Mouse (Mus musculus) right cerebral cortex, postnatal 4 days (tissue): ENCODE results near the gene Cnot4.
"Not testable (repeated sequence)": the region's sequence is repeated elsewhere in the genome, so short reads cannot be mapped to it uniquely, and the experiment has no call there.

Experiments used
- DNase-seq: peaks from one replicate; pipeline ENCODE4 v3.0.0-alpha.2; 2022

Gene Cnot4

GRCm38 (mm10) chr6:35133579-35134488, at the start of gene Cnot4:
Gene Cnot4, minus strand, starts transcription at chr6:35133724.
- DNase-seq = peak; percentile 100

GRCm38 (mm10) chr6:35179299-35179698, 45.8 kb upstream of the Cnot4 start:
- DNase-seq = not testable (repeated sequence)

- no peak for DNase-seq
Observed at GRCm38 (mm10) chr6:35177650-35178272, 44.2 kb upstream of the Cnot4 start.

DNA sequence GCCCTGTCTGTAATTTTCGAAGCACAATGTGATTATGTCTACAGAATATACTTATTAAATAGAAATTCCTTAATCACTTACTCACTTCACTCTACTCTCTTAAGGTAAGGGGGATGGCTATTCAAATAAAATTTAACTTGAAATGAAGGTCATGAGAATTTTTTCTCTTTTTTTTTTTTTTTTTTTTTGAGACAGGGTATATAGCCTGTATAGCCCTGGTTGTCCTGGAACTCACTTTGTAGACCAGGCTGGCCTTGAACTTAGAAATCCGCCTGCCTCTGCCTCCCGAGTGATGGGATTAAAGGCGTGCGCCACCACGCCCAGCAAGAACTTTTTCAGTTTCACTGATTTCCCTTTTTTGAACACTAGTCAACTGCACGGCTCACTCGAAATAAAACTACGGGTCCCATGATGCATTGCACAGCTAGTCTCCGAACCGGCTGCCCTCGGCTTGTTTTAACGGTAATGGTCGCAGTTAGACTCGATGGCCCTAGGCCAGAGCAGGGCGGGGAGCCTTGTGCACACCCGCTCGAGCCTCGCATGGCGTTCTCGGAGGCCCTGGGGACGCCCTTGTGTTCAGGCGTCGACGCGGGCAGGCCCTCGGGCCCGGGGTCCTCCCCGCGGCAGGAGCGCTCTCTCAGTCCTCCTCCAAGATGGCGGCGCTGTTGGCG, 43.6 kb upstream of the Cnot4 start, which contains the start of gene Nup205:
Gene Nup205, plus strand, starts transcription at position 443 of the 671 bp plus-strand sequence.
- peak; percentile 79 for DNase-seq

DNA sequence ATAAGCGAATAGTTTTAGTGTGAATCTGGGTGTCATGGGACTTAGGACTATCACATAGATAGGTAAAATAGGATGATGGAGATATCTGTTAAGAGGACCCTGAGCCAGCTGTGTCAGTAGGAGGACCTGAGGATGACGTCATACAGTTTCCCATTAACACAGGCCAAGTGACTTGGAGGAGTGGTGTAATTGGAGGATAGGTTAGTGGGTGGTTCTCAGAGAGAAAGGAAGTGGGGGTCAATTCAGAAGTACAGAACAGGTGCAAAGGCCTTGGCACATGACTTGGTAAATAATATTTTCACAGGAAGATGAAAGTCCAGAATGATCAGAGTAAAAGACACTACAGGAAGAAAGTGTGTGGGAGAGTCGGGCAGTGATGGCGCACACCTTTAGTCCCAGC, 39.7 kb upstream of the Cnot4 start:
- no peak for DNase-seq

DNA sequence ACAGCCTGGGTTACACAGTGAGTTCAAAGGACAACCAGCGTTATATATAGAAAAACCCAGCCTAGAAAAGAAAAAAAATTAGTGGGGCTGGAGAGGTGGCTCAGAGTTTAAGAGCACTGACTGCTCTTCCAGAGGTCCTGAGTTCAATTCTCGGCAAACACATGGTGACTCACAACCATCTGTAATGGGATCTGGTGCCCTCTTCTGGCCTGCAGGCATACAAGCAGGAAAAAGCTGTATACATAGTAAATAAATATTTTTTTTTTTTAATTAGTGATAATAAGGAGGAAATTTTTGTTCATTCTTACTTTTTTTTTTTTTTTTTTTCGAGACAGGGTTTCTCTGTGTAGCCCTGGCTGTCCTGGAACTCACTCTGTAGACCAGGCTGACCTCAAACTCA, 38.5 kb upstream of the Cnot4 start:
- DNase-seq = not testable (repeated sequence)

GRCm38 (mm10) chr6:35169250-35169649, 35.7 kb upstream of the Cnot4 start:
- no peak for DNase-seq

- no peak for DNase-seq
Observed at GRCm38 (mm10) chr6:35154540-35154939, 21.0 kb upstream of the Cnot4 start.

- no peak for DNase-seq
Observed at GRCm38 (mm10) chr6:35147726-35148422, 14.3 kb upstream of the Cnot4 start.

GRCm38 (mm10) chr6:35145569-35145968, 12.0 kb upstream of the Cnot4 start:
- DNase-seq = no peak

- no peak for DNase-seq
Observed at GRCm38 (mm10) chr6:35140351-35140750, 6.8 kb upstream of the Cnot4 start.

- DNase-seq = no peak
Observed at GRCm38 (mm10) chr6:35134844-35135243, 1.3 kb upstream of the Cnot4 start.

GRCm38 (mm10) chr6:35133246-35133578, 312 bp downstream of the Cnot4 start:
- no peak for DNase-seq

DNA sequence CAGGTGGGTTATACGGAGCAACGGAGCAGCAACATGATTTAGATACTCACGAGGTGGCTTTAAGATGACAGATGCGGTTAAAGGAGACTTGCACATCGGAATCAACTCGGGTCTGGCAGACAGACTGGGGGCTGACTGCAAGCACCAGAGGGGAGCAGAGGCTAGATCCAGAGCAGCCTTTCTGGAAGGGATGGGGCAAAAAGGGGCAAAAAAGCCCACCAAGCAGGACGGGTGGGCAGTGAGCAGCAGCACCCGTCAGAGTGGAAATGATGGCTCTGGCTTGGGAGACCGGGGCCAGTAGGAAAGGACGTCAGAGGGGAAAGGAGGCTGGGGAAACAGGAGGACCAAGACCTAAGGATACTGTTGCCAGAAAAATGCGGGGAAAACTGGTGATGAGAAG, 718 bp downstream of the Cnot4 start:
- no peak for DNase-seq

- DNase-seq = no peak
Observed at GRCm38 (mm10) chr6:35122488-35122887, 11.0 kb downstream of the Cnot4 start.

DNA sequence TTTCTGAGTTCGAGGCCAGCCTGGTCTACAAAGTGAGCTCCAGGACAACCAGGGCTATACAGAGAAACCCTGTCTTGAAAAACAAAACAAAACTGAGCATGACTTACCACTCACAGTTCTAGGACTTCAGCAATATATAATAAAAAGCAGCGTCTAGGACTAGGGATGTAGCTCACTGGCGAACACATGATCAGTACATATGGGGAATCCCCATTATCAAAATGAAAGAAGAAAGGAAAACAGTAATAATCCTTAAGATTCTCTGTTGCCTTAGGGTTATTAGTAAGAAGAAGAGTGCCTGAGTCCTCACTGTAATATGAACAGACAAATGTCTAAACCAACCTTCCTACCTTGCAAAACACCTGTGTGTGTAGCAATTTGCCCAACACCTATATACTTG, 11.6 kb downstream of the Cnot4 start:
- no peak for DNase-seq

- DNase-seq = no peak
Observed at GRCm38 (mm10) chr6:35102457-35102856, 31.1 kb downstream of the Cnot4 start.

DNA sequence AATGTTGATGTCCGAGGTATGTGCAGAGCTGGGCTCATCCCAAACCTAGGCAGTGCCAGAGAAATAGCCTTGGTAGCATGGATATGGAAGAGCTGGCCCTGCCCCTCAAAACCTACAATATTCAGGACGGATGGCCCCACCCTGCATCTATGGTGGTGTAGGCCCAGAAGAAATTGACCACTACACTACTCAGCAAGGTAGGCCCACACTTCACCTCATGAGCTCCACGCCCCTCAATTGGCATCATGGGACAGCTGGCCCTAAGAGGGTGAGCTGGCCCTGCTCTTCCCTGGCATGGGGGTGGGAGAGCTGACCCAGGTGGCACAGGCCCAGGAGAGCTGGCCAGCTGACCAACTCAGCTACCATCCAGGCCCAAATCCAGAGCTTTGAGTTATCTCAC, 48.6 kb downstream of the Cnot4 start:
- no peak for DNase-seq

DNA sequence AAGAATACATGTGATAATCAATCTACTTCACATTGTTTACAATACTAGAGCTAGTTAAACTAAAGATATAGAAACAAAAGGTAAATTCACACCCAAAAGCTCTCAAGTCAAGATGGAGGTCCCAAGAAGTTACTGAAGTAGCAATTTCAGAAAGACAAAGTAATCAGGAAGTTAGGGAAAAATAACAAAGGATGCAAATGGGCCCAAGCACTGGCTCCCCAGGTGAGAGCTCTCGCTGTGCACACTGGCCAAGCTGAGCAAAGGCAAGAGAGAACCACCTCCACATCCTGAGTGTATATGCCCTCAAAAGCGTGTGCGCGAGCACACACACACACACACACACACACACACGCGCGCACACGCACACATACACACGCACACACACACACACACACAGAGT, 58.4 kb downstream of the Cnot4 start:
- no peak for DNase-seq

- no peak for DNase-seq
Observed at GRCm38 (mm10) chr6:35071261-35071660, 62.3 kb downstream of the Cnot4 start.

GRCm38 (mm10) chr6:35062446-35062845, 71.1 kb downstream of the Cnot4 start:
- no peak for DNase-seq

GRCm38 (mm10) chr6:35043127-35043526, 90.4 kb downstream of the Cnot4 start:
- no peak for DNase-seq

DNA sequence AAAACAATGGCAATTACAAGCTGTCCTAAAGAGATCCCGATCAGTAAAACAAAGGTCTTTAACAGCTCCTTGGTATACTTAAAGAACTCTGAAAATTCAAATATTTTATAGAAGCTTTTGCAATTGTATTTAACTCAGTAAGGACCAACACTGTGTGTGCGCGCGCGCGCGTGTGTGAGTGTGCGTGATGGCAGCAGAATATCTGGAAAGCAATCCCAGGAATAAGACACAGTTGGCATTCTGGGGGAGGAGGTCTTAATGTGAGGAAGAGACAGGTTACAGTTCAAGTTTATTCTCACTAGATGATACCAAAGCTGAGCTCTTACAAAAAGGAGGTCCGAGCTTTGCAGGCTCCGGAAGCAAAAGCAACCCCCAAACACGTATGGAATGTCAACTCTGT, 100.2 kb downstream of the Cnot4 start:
- no peak for DNase-seq
